Mouse (Mus musculus) G1E (cell line): ENCODE results near the gene Tmtc1. TPM values are rescaled to one million over a fixed set of nuclear protein-coding genes. Genes with fewer than 3 reads are reported as not detected.

ENCODE experiments used
- ATAC-seq: 2 replicates; pipeline ENCODE4 v1.8.0; 2016; ENCODE audit warnings: mild to moderate bottlenecking; ENCODE audit not compliant: insufficient number of reproducible peaks, poor library complexity, low FRiP score, severe bottlenecking; ENCODE audit errors: extremely low read depth
- DNase-seq: peaks from one replicate; pipeline ENCODE4 v3.0.0; 2012; ENCODE audit warnings: low spot score
- H3K27me3 ChIP-seq: 2 replicates; pipeline ENCODE4 v1.6.1; 2012; ENCODE audit warnings: mild to moderate bottlenecking, low read length, inconsistent platforms; ENCODE audit not compliant: insufficient read depth
- H3K36me3 ChIP-seq: replicated peaks from 2 replicates; pipeline ENCODE3; 2012; ENCODE audit warnings: mild to moderate bottlenecking, inconsistent platforms
- H3K4me1 ChIP-seq: 2 replicates; pipeline ENCODE4 v1.6.1; 2012; ENCODE audit warnings: low read depth, low read length, inconsistent platforms, mixed read lengths; ENCODE audit not compliant: insufficient read depth
- H3K4me3 ChIP-seq: 2 replicates; pipeline ENCODE4 v1.5.1; 2012; ENCODE audit warnings: low read depth, mild to moderate bottlenecking, inconsistent platforms, low read length, moderate library complexity, mixed read lengths
- H3K9me3 ChIP-seq: replicated peaks from 2 replicates; pipeline ENCODE4 v1.6.1; 2012; ENCODE audit warnings: inconsistent platforms
- CTCF ChIP-seq: IDR thresholded peaks from 2 replicates; pipeline ENCODE4 v1.5.1; 2012; ENCODE audit warnings: low read depth, low read length, inconsistent platforms, mixed read lengths
- GATA1 ChIP-seq: IDR thresholded peaks from 2 replicates; pipeline ENCODE4 v1.6.1; 2012; ENCODE audit warnings: borderline replicate concordance, low read length, inconsistent platforms, mixed read lengths
- GATA2 ChIP-seq: IDR thresholded peaks from 2 replicates; pipeline ENCODE4 v1.6.1; 2012; ENCODE audit warnings: low read depth, low read length, inconsistent platforms, borderline replicate concordance
- POLR2AphosphoS5 ChIP-seq: IDR thresholded peaks from 2 replicates; pipeline ENCODE4 v1.6.1; 2012; ENCODE audit warnings: low read depth, low read length, inconsistent platforms; ENCODE audit not compliant: insufficient replicate concordance
- TAL1 ChIP-seq: conservative IDR thresholded peaks from 2 replicates; pipeline ENCODE4 v1.6.1; 2012; ENCODE audit warnings: low read depth, low read length, inconsistent platforms, mixed read lengths
- polyA plus RNA-seq: library from polyadenylated mRNA; stranded (reverse); fragments of >175 nt; gene quantifications from 2 replicates; pipeline ENCODE4 v1.2.3, GENCODE M21; 2012
- total RNA-seq, 2 experiments: library from RNA; stranded (forward) in 1 of 2; stranded (reverse) in 1 of 2; fragments of 200-1000 nt in 1 of 2; fragments of >200 nt in 1 of 2; fragmentation: Nextera tagmentation in 1 of 2; gene quantifications; 2 replicates each; pipeline ENCODE4 v1.2.3; 2014 to 2017

The Tmtc1 gene
- total and polyA plus RNA-seq, 3 experiments = 0.05 TPM; not detected in 2

DNA sequence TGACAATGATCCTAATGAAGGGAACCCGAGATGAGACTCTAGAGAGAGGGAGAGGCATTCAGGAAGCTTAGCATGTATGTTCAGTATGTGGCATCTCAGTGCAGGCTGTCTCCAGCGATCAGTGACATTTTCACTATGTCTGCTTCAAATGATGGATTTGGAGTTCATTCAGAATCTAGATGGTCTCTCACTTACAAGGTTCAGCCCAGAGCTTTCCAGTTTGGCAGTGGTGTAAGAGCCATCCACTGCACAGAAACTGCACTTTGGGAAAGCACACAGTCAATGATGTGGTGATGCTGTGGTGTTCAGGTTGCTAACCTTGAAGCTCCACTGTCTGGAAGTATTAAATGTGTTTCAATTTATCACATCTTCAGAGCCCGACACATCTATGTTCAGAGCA is 1.9 kb upstream of the Tmtc1 start:
- no peak for TF ChIP-seq GATA2
- no peak for TF ChIP-seq CTCF
- no peak for TF ChIP-seq GATA1
- no peak for TF ChIP-seq TAL1
- TF ChIP-seq POLR2AphosphoS5 = no peak
- ATAC-seq (no peak), DNase-seq (no peak)
- Histone ChIP-seq H3K9me3 (peaks cover 7% of the 10 kb centered on the region), H3K27me3 (peaks cover 5% of the 10 kb centered on the region; the same call in 1 of the 2 replicates), H3K36me3 (no peaks in the 10 kb centered on the region), H3K4me3 (no peak overlapping the region), H3K4me1 (no peaks in the 10 kb centered on the region)

DNA sequence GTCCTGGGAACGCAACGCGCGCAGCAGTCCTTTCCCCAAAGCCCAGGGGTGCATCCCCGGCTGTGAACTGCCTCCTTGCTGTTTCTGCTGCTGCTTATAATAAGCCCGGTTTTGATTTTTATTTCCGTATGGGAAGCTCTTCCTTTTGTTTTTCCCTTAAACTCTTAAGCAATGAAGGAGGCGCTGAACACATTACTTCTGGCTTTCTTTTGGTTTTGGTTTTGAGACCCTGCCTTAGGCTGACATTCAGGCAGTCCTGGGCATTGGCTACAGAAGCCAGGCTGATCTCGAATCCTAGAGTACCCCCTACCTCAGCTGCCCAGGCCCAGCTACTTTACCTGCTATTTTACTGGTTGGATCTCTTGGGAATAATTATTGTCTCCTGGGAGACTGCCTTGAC is 607 bp upstream of the Tmtc1 start:
- H3K36me3 ChIP-seq = no peaks in the 10 kb centered on the region
- TF ChIP-seq CTCF (no peak), GATA2 (no peak), POLR2AphosphoS5 (no peak), TAL1 (no peak), GATA1 (no peak)
- peaks cover 7% of the 10 kb centered on the region for H3K9me3 ChIP-seq
- ATAC-seq (no peak), DNase-seq (no peak)
- no peaks in the 10 kb centered on the region for H3K4me1 ChIP-seq
- H3K27me3 ChIP-seq = peaks cover 5% of the 10 kb centered on the region
- no peak overlapping the region for H3K4me3 ChIP-seq

DNA sequence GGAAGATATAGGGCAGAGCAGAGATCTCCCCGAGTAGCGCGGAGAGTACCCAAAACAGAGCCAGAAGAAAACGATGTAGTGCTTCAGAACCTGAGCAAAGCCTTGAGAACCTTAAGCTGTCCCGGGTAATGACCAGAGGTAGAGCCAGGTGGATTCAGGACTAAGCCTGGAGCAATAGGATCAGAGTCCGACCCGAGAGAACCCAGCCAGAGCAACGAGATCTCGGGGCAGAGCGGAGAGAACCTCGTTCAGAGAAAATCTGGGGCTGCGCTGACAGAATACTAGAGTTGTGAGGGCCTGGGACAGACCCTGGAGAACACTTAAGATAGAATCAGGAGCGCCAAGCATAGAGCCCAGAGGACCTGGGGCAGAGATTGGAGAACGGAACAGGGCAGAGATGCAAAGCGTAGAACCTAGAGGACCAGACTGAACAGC is 881 bp downstream of the Tmtc1 start:
- H3K36me3 ChIP-seq = no peaks in the 10 kb centered on the region
- peaks cover 7% of the 10 kb centered on the region for H3K9me3 ChIP-seq
- TF ChIP-seq CTCF (no peak), POLR2AphosphoS5 (no peak), GATA1 (no peak), GATA2 (no peak), TAL1 (no peak)
- H3K27me3 ChIP-seq = peaks cover 5% of the 10 kb centered on the region
- ATAC-seq (no peak), DNase-seq (no peak)
- H3K4me1 ChIP-seq = no peaks in the 10 kb centered on the region
- no peak overlapping the region for H3K4me3 ChIP-seq

DNA sequence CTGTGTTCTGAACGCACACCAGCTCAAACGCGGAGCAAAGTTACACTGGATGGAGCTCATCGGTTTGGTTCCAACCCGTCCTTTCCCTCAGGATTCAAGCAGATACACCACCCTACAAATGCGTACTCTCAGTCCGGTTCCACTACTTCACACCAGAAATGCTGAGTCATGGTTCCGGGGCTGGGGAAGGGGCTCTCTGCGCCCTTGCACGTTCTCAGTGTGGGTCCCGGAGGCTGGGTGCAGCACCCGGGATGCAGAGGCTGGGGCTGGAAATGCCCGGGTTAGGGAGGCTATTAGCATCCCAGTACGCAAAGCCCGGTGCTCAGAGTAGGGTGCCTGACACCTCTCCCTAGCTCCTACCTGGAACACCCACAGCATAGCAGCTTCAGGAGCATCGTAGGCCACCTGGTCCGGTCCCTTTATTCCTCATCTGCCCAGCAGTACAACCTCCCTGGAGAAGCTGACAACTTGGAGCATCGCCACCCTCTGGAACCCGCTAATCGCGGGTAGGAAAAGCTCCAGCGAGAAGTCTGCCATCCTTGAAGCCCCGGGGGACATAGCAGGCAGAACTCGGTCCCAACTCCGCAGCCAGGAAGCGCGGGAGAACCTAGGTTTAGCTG is 1.4 kb downstream of the Tmtc1 start:
- no peaks in the 10 kb centered on the region for H3K36me3 ChIP-seq
- H3K9me3 ChIP-seq = peaks cover 7% of the 10 kb centered on the region
- DNase-seq (no peak), ATAC-seq (no peak)
- H3K27me3 ChIP-seq = peaks cover 5% of the 10 kb centered on the region
- TF ChIP-seq GATA2 (no peak), GATA1 (no peak), CTCF (no peak), POLR2AphosphoS5 (no peak), TAL1 (no peak)
- H3K4me3 ChIP-seq = no peak overlapping the region
- no peaks in the 10 kb centered on the region for H3K4me1 ChIP-seq

DNA sequence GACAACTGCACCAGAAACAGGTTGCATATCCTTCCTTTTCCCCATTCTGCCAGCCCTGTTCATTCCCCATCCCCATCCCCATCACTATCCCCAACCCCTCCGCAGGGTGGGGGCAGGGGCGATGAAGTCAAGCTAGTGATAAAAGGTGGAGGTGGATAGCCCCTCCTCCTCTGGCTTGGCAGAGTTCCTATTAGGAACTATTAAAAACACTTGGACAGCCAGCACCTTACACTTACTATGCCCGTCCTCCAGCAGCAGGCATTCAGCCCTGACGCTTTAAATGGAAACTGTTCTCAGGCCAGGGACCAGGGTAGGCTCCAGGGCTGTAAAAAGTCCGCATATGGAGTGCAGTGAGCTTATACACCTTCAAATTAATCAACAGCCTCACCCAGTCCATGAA is 2.3 kb downstream of the Tmtc1 start:
- Histone ChIP-seq H3K9me3 (peaks cover 7% of the 10 kb centered on the region), H3K27me3 (peaks cover 5% of the 10 kb centered on the region), H3K4me3 (no peak overlapping the region), H3K4me1 (no peaks in the 10 kb centered on the region), H3K36me3 (no peaks in the 10 kb centered on the region)
- no peak for DNase-seq
- no peak for ATAC-seq
- no peak for TF ChIP-seq GATA2
- TF ChIP-seq TAL1 = no peak
- no peak for TF ChIP-seq GATA1
- no peak for TF ChIP-seq CTCF
- no peak for TF ChIP-seq POLR2AphosphoS5

DNA sequence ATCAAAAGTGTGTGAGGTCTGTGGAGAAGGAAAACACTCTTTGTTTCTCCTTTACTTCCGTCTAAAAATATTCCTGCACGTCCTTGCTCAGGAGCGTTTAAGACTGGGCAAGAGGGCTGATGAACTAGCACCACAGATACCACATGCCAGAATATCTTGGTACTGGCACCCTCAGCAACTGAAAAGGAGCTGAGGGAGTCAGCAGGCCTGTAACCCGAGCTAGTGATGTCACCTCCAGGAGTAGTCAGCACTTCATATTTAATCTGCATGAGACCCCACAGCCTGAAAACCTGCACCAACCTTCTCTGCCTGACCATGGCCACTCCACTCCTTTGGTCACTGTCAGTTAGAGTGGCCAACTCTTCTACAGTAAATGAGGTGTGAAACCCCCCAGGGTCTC is 5.1 kb downstream of the Tmtc1 start:
- H3K4me1 ChIP-seq = peaks cover 9% of the 10 kb centered on the region
- H3K27me3 ChIP-seq = no peaks in the 10 kb centered on the region; the same call in none of the 2 replicates
- ATAC-seq (no peak), DNase-seq (no peak)
- peaks cover 4% of the 10 kb centered on the region for H3K9me3 ChIP-seq
- H3K4me3 ChIP-seq = no peak overlapping the region
- no peak for TF ChIP-seq GATA2
- TF ChIP-seq POLR2AphosphoS5 = no peak
- TF ChIP-seq TAL1 = no peak
- TF ChIP-seq CTCF = no peak
- TF ChIP-seq GATA1 = no peak
- no peaks in the 10 kb centered on the region for H3K36me3 ChIP-seq

DNA sequence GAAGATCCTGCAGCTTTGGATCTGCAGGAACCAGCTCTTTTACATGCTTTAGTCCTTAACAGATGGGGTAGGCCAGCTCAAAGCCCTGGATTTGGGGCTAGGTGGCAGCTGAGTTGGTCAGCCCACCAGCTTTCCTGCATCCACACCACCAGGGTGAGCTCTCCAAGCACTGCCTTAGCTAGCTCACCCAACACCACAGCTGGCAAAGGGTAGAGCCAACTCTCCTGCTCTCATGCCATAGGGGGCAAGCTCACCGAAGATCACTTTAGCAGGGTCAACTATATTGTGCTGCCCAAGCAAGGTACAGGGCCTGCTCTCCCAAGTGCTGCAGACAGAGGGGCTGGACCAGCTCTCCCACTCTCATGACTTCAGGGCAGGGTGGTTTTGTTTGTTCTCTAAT is 6.6 kb downstream of the Tmtc1 start:
- Histone ChIP-seq H3K27me3 (no peaks in the 10 kb centered on the region; the same call in none of the 2 replicates), H3K4me1 (peaks cover 9% of the 10 kb centered on the region), H3K4me3 (no peak overlapping the region), H3K36me3 (no peaks in the 10 kb centered on the region), H3K9me3 (no peaks in the 10 kb centered on the region)
- TF ChIP-seq GATA1 (no peak), CTCF (no peak), POLR2AphosphoS5 (no peak), GATA2 (no peak), TAL1 (no peak)
- no peak for DNase-seq
- ATAC-seq = no peak
